Mouse (Mus musculus) neural tube, embryonic 12.5 days (tissue): ENCODE results near the gene Zfp28. TPM values are rescaled to one million over a fixed set of nuclear protein-coding genes. Genes with fewer than 3 reads are reported as not detected.

Source experiments
- ATAC-seq: fragments of 200-750 bp; cut with Nextera tagmentation; 2 replicates; pipeline ENCODE4 v1.8.0; 2017; ENCODE audit warnings: low read depth, mild to moderate bottlenecking, moderate TSS enrichment, moderate library complexity; ENCODE audit not compliant: low FRiP score
- H3K27ac ChIP-seq: fragments of 300-500 bp; sonication (generic); 2 replicates; pipeline ENCODE4 v1.5.1; 2016
- H3K27me3 ChIP-seq: fragments of 300-500 bp; sonication (generic); replicated peaks from 2 replicates; pipeline ENCODE4 v1.6.1; 2016; ENCODE audit warnings: mild to moderate bottlenecking
- H3K36me3 ChIP-seq: fragments of 300-500 bp; sonication (generic); 2 replicates; pipeline ENCODE4 v1.6.1; 2016; ENCODE audit warnings: mild to moderate bottlenecking
- H3K4me1 ChIP-seq: fragments of 300-500 bp; sonication (generic); 2 replicates; pipeline ENCODE4 v1.6.1; 2016
- H3K4me2 ChIP-seq: fragments of 300-500 bp; sonication (generic); replicated peaks from 2 replicates; pipeline ENCODE4 v1.6.1; 2016; ENCODE audit warnings: mild to moderate bottlenecking
- H3K4me3 ChIP-seq: fragments of 300-500 bp; sonication (generic); 2 replicates; pipeline ENCODE4 v1.5.1; 2016
- H3K9ac ChIP-seq: fragments of 300-500 bp; sonication (generic); 2 replicates; pipeline ENCODE4 v1.6.1; 2016; ENCODE audit warnings: mild to moderate bottlenecking
- H3K9me3 ChIP-seq: fragments of 300-500 bp; sonication (generic); 2 replicates; pipeline ENCODE4 v1.6.1; 2016; ENCODE audit warnings: mild to moderate bottlenecking
- WGBS: fragments of 180-500 bp; shearing (Covaris S2); methylation state at CpG from one replicate; pipeline ENCODE4 v1.1.7; 2016; 5-methylcytosine and 5-hydroxymethylcytosine counted together
- polyA plus RNA-seq: library from polyadenylated mRNA; unstranded; fragments of >200 nt; fragmentation: Nextera tagmentation; extraction: Ambion mirVana; gene quantifications from 2 replicates; pipeline ENCODE4 v1.2.1, GENCODE M21; 2016

Gene Zfp28
- 15.5 and 15.6 TPM in 2 replicates for polyA plus RNA-seq

DNA sequence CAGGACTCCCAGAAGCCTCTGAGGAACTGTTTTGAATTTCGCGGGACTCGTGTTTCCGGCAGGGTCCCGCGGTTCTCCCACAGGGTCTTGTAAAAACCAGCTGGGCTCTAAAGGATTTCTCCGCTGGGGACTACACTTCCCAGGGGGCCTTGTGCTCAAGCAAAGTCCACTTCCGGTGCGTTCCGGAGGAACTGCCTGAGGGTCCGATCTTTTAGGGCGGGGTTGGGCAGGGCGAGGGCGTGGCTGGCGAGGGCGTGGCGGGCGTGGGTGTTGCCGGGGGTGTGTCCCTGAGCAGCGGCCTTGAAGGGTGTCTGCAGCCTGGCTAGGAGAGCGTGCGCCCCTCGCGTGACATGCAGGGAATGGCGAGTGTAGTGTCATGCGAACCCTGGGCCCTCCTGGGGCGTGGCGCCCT is at the start of gene Zfp28:
TSS of gene Zfp28 (plus strand) at position 252 of the 412 bp plus-strand sequence.
- Histone ChIP-seq H3K36me3 (peaks cover 5% of the 10 kb centered on the region), H3K9ac (peak within 1 kb of the TSS; percentile 70), H3K4me1 (peaks cover 8% of the 10 kb centered on the region), H3K9me3 (no peaks in the 10 kb centered on the region), H3K4me3 (peak within 1 kb of the TSS; percentile 63), H3K27me3 (no peaks in the 10 kb centered on the region), H3K4me2 (peak within 1 kb of the TSS; percentile 86), H3K27ac (no peak within 1 kb of the TSS)
- under 1% methylated on average over 28 of the region's 28 CpGs for WGBS
- ATAC-seq = peak; percentile 95

DNA sequence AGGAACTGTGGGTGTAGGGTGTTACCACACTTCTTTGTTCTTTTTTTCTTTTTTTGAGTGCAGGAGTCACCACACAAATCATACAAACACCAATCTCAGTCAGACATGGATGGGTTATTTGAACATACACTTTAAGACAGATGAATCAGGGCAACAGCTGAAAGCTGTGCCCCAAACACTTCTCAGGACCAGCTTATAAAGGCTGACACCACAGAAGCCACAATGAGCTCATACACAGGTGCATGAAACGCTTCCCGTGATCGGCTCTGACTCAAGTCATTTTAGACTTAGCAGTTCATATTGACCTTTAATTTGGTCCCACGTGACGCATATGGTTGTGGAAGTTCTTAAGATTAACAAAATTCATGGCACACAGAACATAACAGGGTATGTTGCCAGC is 43.2 kb upstream of the Zfp28 start:
- H3K4me2 ChIP-seq = no peak overlapping the region
- H3K36me3 ChIP-seq = no peaks in the 10 kb centered on the region
- ATAC-seq = no peak
- WGBS = 80% methylated on average over 5 of the region's 5 CpGs
- no peaks in the 10 kb centered on the region for H3K27me3 ChIP-seq
- no peaks in the 10 kb centered on the region for H3K4me1 ChIP-seq
- no peak overlapping the region for H3K27ac ChIP-seq
- H3K9ac ChIP-seq = no peak overlapping the region
- H3K9me3 ChIP-seq = no peaks in the 10 kb centered on the region
- H3K4me3 ChIP-seq = no peak overlapping the region

DNA sequence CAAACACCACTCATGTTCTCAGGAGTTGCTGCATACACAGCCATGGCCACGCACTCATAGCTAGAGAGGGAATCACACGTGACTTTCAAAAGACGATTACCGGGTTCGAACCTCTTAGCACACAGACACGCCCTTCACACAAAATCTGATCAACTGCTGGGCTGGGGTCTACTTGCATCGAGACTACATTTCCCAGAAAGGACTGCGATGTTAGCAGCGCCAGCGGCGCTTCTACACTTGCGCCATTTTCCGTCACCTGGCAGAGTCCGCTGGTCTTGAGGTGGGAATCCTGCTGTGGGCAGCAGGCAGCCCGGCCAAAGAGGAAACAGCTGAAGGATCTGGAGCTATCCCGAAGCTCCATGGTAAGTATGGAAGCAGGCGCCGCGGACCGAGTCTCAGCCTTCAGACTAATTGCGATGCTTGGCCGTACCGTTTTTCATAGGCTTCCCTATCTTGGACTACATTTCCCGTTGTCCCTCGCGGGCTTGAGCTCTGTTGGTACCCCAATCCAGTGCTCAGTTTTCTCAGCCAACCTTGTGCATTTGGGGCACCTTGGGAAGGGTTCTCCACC is 39.5 kb upstream of the Zfp28 start, which contains the start of gene Gm3854:
TSS of gene Gm3854 (plus strand) at position 259 of the 571 bp plus-strand sequence.
- Histone ChIP-seq H3K4me3 (peak within 1 kb of the TSS; percentile 47), H3K36me3 (no peaks in the 10 kb centered on the region), H3K4me1 (no peaks in the 10 kb centered on the region), H3K27ac (no peak within 1 kb of the TSS), H3K9me3 (no peaks in the 10 kb centered on the region), H3K4me2 (peak within 1 kb of the TSS; percentile 51), H3K27me3 (no peaks in the 10 kb centered on the region), H3K9ac (peak within 1 kb of the TSS; percentile 44; the same call in 1 of the 2 replicates)
- peak; percentile 92 for ATAC-seq
- under 1% methylated on average over 26 of the region's 26 CpGs for WGBS

DNA sequence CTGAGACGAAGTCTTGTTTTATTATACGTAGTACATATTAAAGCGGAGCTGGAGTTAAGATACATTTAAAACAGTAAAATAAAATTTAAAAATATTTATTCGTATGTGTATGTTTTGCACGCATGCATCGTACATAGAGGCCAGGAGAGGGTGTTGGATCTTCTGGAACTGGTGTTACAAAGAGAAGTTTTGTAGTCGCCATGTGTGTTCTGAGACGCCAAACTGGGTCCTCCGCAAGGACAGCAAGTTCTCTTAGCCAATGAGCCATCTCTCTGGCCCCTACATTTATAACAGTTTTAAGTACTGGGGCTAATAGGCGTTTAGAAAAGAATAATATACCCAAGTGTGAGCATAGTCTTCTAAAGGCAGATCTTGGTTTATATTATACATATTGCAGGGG is 39.0 kb upstream of the Zfp28 start:
- Histone ChIP-seq H3K27ac (no peak overlapping the region), H3K36me3 (no peaks in the 10 kb centered on the region), H3K4me3 (peak overlapping the region; percentile 47), H3K27me3 (no peaks in the 10 kb centered on the region), H3K9ac (no peak overlapping the region), H3K9me3 (no peaks in the 10 kb centered on the region), H3K4me2 (peak overlapping the region; percentile 51), H3K4me1 (no peaks in the 10 kb centered on the region)
- peak; percentile 23; the same call in 1 of the 2 replicates for ATAC-seq
- 30% methylated on average over 10 of the region's 10 CpGs for WGBS

DNA sequence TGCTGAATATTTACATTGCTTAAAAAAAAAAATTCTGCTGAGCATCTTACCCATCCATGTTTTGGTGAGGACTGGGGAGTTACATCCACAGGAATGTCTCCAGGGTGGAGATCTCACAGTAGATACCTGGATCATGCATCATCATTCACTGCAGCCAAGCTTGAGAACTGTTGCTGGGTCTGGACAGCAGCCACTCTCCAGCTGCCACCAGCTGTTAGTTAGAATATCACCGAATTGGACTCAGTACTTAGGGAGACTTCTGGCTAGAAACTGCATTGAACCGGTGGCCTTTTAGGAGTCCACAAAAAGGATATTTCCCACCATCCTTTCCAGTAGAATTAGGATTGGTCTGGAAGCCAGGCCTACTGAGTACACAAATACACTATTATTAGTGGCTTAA is 25.0 kb upstream of the Zfp28 start:
- Histone ChIP-seq H3K4me3 (no peak overlapping the region), H3K27ac (no peak overlapping the region), H3K4me2 (no peak overlapping the region), H3K4me1 (no peaks in the 10 kb centered on the region; the same call in 1 of the 2 replicates), H3K9ac (no peak overlapping the region), H3K36me3 (peaks cover 7% of the 10 kb centered on the region; the same call in 1 of the 2 replicates), H3K9me3 (no peaks in the 10 kb centered on the region), H3K27me3 (no peaks in the 10 kb centered on the region)
- 73% methylated on average over 2 of the region's 2 CpGs for WGBS
- no peak for ATAC-seq

DNA sequence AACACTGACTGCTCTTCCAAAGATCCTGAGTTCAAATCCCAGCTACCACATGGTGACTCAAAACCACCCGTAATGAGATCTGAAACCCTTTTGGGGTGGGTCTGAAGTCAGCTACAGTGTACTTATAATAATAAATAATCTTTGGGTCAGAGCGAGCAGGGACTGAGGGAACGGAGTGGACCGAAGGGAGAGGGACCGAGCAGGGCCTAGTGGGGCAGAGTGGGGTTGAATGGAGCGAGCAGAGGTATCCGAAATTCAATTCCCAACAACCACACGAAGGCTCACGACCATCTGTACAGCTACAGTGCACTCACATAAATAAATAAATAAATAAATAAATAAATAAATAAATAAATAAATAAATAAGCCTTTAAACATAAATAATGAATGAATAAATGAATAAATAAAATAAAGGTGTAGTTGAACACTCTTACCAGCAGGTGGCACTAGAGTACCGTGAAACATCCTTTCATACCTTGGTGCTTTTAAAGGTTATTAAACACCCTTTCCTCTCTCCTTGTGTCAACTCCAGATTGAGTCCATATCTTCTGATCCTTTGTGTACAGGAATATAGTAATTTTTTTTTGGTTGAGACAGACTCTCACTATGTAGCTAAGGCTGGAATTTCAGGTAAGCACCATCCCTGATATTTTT is 24.0 kb upstream of the Zfp28 start:
- no peak for ATAC-seq
- Histone ChIP-seq H3K4me3 (no peak overlapping the region), H3K27ac (no peak overlapping the region), H3K4me1 (peaks cover 6% of the 10 kb centered on the region), H3K4me2 (no peak overlapping the region), H3K9me3 (no peaks in the 10 kb centered on the region), H3K9ac (no peak overlapping the region), H3K27me3 (no peaks in the 10 kb centered on the region), H3K36me3 (no peaks in the 10 kb centered on the region; the same call in 1 of the 2 replicates)
- WGBS = 54% methylated on average over 10 of the region's 10 CpGs

DNA sequence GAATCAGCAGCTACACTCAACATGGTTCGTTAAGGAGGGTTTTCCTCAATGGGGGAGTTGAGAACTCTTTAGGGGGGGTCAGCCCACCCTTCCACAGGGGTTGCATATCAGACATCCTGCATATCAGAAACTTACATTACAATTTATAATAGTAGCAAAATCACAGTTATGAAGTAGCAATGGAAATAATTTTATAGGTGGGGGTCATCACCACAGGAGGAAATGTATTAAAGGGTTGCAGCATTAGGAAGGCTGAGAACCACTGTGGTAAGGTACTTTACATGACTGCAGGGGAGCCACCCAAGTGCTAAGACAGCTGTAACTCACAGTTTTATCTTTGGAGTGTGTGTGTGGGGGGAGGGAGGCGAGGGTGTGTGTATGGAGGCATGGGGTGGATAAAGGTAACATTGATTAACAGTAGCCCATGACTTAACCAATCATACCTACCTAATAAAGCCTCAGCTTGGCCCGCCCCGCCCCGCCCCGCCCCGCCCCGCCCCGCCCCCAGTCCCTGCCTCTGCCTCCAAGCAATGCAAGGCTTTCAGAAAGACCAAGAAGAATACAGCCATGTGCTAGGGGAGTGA is 22.5 kb upstream of the Zfp28 start:
- no peak for ATAC-seq
- Histone ChIP-seq H3K9ac (no peak overlapping the region), H3K4me1 (peaks cover 7% of the 10 kb centered on the region), H3K9me3 (no peaks in the 10 kb centered on the region), H3K4me3 (no peak overlapping the region), H3K27me3 (no peaks in the 10 kb centered on the region), H3K4me2 (no peak overlapping the region), H3K27ac (no peak overlapping the region), H3K36me3 (no peaks in the 10 kb centered on the region)
- WGBS = 13% methylated on average over 9 of the region's 9 CpGs

DNA sequence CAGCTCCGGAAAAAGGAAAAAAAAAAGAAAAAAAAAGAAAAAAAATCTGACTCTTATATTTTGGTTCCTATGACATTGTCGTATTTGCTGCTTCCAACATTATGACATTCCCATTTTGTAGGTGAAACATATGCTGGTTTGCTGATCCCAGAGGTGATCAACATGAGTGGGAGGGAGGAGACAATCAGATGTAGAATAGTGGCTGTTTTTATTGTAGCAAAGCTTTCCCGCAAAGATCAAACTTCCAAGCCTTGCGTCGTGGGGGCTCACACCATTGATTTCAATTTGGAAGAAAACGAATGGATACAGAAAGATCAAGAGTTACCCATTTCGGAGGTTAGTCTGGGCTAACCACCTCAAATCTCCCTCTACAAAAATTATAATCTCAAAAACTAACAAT is 21.3 kb upstream of the Zfp28 start:
- no peaks in the 10 kb centered on the region for H3K9me3 ChIP-seq
- H3K4me3 ChIP-seq = peak overlapping the region; percentile 35
- no peaks in the 10 kb centered on the region for H3K36me3 ChIP-seq
- peak overlapping the region; percentile 81 for H3K27ac ChIP-seq
- no peaks in the 10 kb centered on the region for H3K27me3 ChIP-seq
- no peak for ATAC-seq
- 29% methylated on average over 7 of the region's 7 CpGs for WGBS
- H3K4me1 ChIP-seq = peaks cover 7% of the 10 kb centered on the region
- H3K4me2 ChIP-seq = peak overlapping the region; percentile 60
- H3K9ac ChIP-seq = peak overlapping the region; percentile 54

DNA sequence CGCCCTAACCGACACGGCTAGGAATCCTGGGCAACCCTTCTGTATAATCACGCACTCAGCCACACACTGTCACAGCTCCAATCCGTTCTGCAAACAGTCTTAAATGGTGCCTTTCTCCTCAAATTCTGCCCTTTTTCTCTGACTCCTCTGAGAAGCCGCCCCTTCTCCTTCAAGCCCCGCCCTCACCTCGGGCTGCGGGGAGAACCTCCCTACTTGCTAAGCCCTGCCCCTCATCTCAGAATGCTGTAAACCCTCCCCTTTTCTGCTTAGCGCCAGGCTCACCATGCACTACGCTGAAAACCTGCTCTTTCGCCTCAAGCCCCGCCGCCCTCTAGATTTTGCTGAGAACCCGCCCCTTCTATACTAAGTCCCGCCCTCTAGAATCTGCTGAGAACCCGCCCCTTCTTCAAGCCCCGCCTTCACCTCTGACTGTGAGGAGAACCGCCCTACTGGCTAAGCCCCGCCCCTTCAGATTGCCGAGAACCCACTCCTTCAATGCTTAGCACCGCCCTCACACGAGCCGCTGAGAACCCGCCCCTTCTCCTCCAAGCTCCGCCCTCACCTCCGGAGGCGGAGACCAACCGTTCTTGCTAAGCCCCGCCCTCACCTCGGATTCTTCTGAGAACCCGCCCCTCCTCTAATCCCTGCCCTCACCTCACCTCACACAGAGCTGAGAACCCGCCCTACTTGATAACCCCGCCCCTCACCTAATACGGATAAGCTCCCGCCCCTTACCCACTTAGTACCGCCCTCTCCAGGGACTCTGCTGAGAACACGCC is 20.6 kb upstream of the Zfp28 start:
- H3K27me3 ChIP-seq = no peaks in the 10 kb centered on the region
- ATAC-seq = peak; percentile 93
- peaks cover 7% of the 10 kb centered on the region for H3K4me1 ChIP-seq
- H3K9me3 ChIP-seq = no peaks in the 10 kb centered on the region
- no peaks in the 10 kb centered on the region for H3K36me3 ChIP-seq
- H3K27ac ChIP-seq = peak overlapping the region; percentile 81
- WGBS = under 1% methylated on average over 38 of the region's 38 CpGs
- peak overlapping the region; percentile 54 for H3K9ac ChIP-seq
- H3K4me2 ChIP-seq = peak overlapping the region; percentile 60
- H3K4me3 ChIP-seq = peak overlapping the region; percentile 35

DNA sequence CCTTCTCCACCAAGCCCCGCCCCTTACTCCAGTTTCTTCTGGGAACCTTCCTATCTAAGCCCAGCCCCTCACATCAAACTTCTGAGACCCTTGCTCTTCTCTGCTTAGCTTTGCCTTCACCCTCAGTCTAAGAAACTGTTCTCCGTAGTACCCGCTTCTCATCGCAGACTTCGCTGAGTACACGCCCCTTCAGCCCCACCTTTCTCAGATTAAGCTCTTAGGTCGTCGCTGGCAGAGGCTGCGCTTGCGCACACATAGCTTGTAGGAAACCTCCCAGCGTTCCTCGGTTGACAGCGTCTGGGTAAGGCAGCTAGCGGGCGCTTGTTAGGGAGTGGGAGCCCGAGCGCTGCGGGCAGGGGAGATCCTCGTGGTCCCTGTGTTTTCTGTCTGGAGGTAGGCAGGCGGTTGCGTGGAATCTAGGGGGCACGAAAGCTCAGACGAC is 20.0 kb upstream of the Zfp28 start, which contains the start of gene Zfp78:
TSS of gene Zfp78 (plus strand) at position 234 of the 442 bp plus-strand sequence.
- Histone ChIP-seq H3K4me3 (peak within 1 kb of the TSS; percentile 35), H3K9ac (peak within 1 kb of the TSS; percentile 54), H3K4me1 (peaks cover 7% of the 10 kb centered on the region), H3K36me3 (no peaks in the 10 kb centered on the region), H3K27me3 (no peaks in the 10 kb centered on the region), H3K9me3 (no peaks in the 10 kb centered on the region), H3K4me2 (peak within 1 kb of the TSS; percentile 60), H3K27ac (peak within 1 kb of the TSS; percentile 81)
- under 1% methylated on average over 23 of the region's 23 CpGs for WGBS
- ATAC-seq = peak; percentile 82

DNA sequence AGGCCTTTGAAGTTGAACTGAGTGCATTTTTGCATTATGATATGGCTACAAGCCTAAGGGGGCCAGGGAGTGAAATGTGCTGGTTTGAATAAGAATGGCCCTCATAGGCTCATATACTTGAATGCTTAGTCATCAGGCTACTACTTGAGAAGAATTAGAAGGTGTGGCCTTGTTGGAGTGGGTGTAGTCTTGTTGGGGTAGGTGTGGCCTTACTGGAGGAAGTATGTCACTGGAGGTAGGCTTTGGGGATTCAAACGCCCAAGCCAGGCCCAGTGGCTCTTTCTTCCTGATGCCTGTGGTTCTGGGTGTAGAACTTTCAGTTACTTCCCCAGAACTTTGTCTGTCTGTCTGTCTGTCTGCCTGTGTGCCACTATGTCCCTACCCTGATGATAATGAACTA is 18.3 kb upstream of the Zfp28 start:
- H3K9me3 ChIP-seq = no peaks in the 10 kb centered on the region
- no peak overlapping the region for H3K27ac ChIP-seq
- no peaks in the 10 kb centered on the region for H3K36me3 ChIP-seq
- H3K4me3 ChIP-seq = no peak overlapping the region
- ATAC-seq = no peak
- 70% methylated on average over 1 of the region's 1 CpGs for WGBS
- H3K9ac ChIP-seq = no peak overlapping the region
- no peak overlapping the region for H3K4me2 ChIP-seq
- H3K4me1 ChIP-seq = peaks cover 7% of the 10 kb centered on the region
- H3K27me3 ChIP-seq = no peaks in the 10 kb centered on the region

DNA sequence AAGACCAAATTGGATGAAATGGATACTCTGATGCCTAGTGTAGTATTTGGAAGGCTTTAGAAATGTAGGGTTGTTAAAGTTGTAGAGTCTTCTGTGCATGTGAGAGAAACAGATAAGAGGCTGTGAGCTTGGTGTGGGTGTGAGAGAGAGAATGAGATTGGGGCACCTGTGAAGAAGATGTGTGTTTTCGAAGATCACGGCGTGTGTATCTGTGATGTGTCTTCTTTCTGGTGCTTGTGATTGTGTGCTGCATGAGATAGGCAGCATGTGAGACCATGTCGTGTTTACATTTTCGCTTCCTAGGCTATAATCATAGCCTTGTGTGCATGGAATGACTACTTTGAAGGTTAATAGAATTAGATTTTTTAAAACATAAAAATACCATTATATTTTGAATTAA is 15.9 kb upstream of the Zfp28 start:
- no peak overlapping the region for H3K9ac ChIP-seq
- no peaks in the 10 kb centered on the region for H3K27me3 ChIP-seq
- H3K27ac ChIP-seq = no peak overlapping the region
- no peak overlapping the region for H3K4me2 ChIP-seq
- H3K9me3 ChIP-seq = no peaks in the 10 kb centered on the region
- H3K36me3 ChIP-seq = no peaks in the 10 kb centered on the region
- no peak for ATAC-seq
- WGBS = 93% methylated on average over 5 of the region's 5 CpGs
- H3K4me3 ChIP-seq = no peak overlapping the region
- peaks cover 7% of the 10 kb centered on the region; the same call in 1 of the 2 replicates for H3K4me1 ChIP-seq
